Mouse (Mus musculus): Measurements from ENCODE around the gene Ankrd13d. TPM values are rescaled to one million over a fixed set of nuclear protein-coding genes. Genes with fewer than 3 reads are reported as not detected.
"Not testable (repeated sequence)": the region's sequence is repeated elsewhere in the genome, so short reads cannot be mapped to it uniquely, and the experiment has no call there.

The Ankrd13d gene
- polyA plus RNA-seq, 1 experiment = 1.7 TPM

GRCm38 (mm10) chr19:4254230-4254629, 28.7 kb downstream of the Ankrd13d start:
- Histone ChIP-seq H3K27me3 (ENCODE audit: control insufficient read depth, insufficient read depth, insufficient read length) (no peaks in the 10 kb centered on the region), H3K4me3 (no peak overlapping the region), H3K4me2 (ENCODE audit: low read depth) (no peak overlapping the region), H3ac (ENCODE audit: control insufficient read depth, insufficient read length) (no peak overlapping the region), H3K79me2 (ENCODE audit: control insufficient read depth, insufficient read depth) (no peaks in the 10 kb centered on the region), H3K36me3 (ENCODE audit: control insufficient read depth, insufficient read depth) (no peaks in the 10 kb centered on the region)
- TF ChIP-seq USF1 (IDR thresholded peaks at IDR 0.05; ENCODE audit: low read depth) = no peak
- TF ChIP-seq TCF12 (IDR thresholded peaks at IDR 0.05; ENCODE audit: insufficient read depth, poor library complexity, severe bottlenecking) = no peak
- no peak for TF ChIP-seq POLR2A (IDR thresholded peaks at IDR 0.05; ENCODE audit: insufficient read length, low read depth)
- TF ChIP-seq SRF (IDR thresholded peaks at IDR 0.05; ENCODE audit: control insufficient read depth, insufficient read length, low read depth) = no peak
- no peak for TF ChIP-seq REST (IDR thresholded peaks at IDR 0.05; ENCODE audit: insufficient read depth, insufficient read length)
- no peak for TF ChIP-seq TCF3 (IDR thresholded peaks at IDR 0.05; ENCODE audit: insufficient read length, low read depth)

GRCm38 (mm10) chr19:4248683-4249082, 34.3 kb downstream of the Ankrd13d start:
- not testable (repeated sequence) for H3ac ChIP-seq (ENCODE audit: control insufficient read depth, insufficient read length); H3K4me3 ChIP-seq; H3K4me2 ChIP-seq (ENCODE audit: low read depth); H3K36me3 ChIP-seq (ENCODE audit: control insufficient read depth, insufficient read depth); H3K27me3 ChIP-seq (ENCODE audit: control insufficient read depth, insufficient read depth, insufficient read length); H3K79me2 ChIP-seq (ENCODE audit: control insufficient read depth, insufficient read depth)

- Histone ChIP-seq H3K4me2 (ENCODE audit: low read depth) (no peak overlapping the region), H3K36me3 (ENCODE audit: control insufficient read depth, insufficient read depth) (no peaks in the 10 kb centered on the region), H3ac (ENCODE audit: control insufficient read depth, insufficient read length) (no peak overlapping the region), H3K4me3 (no peak overlapping the region), H3K27me3 (ENCODE audit: control insufficient read depth, insufficient read depth, insufficient read length) (no peaks in the 10 kb centered on the region), H3K79me2 (ENCODE audit: control insufficient read depth, insufficient read depth) (no peaks in the 10 kb centered on the region)
- TF ChIP-seq E2F4 (IDR thresholded peaks at IDR 0.05; ENCODE audit: insufficient read depth) (no peak), MYOD1 (IDR thresholded peaks at IDR 0.05; ENCODE audit: control insufficient read depth in 1 of 3, insufficient read length in 2 of 3, low read depth in 2 of 3) (no peak), MAX (IDR thresholded peaks at IDR 0.05; ENCODE audit: low read depth) (no peak), USF1 (IDR thresholded peaks at IDR 0.05; ENCODE audit: low read depth) (no peak), POLR2AphosphoS2 (IDR thresholded peaks at IDR 0.05; ENCODE audit: insufficient read length, low read depth) (no peak), TCF3 (IDR thresholded peaks at IDR 0.05; ENCODE audit: insufficient read length, low read depth) (no peak), SRF (IDR thresholded peaks at IDR 0.05; ENCODE audit: control insufficient read depth, insufficient read length, low read depth) (no peak), REST (IDR thresholded peaks at IDR 0.05; ENCODE audit: insufficient read depth, insufficient read length) (no peak), POLR2A (IDR thresholded peaks at IDR 0.05; ENCODE audit: insufficient read length, low read depth) (no peak), TCF12 (IDR thresholded peaks at IDR 0.05; ENCODE audit: insufficient read depth, poor library complexity, severe bottlenecking) (no peak), MYOG (IDR thresholded peaks at IDR 0.05; ENCODE audit: control insufficient read depth in 1 of 3, insufficient read depth in 1 of 3, insufficient read length in 2 of 3, low read depth in 2 of 3) (no peak)
Observed at GRCm38 (mm10) chr19:4247010-4247409, 35.9 kb downstream of the Ankrd13d start.

- H3ac ChIP-seq (ENCODE audit: control insufficient read depth, insufficient read length) = no peak overlapping the region
- H3K4me3 ChIP-seq = no peak overlapping the region
- TF ChIP-seq POLR2A (IDR thresholded peaks at IDR 0.05; ENCODE audit: insufficient read length, low read depth) = no peak
- no peak for TF ChIP-seq MYOG (IDR thresholded peaks at IDR 0.05; ENCODE audit: control insufficient read depth in 1 of 3, insufficient read depth in 1 of 3, insufficient read length in 2 of 3, low read depth in 2 of 3)
- no peak for TF ChIP-seq USF1 (IDR thresholded peaks at IDR 0.05; ENCODE audit: low read depth)
- no peak for TF ChIP-seq MAX (IDR thresholded peaks at IDR 0.05; ENCODE audit: low read depth)
- TF ChIP-seq SRF (IDR thresholded peaks at IDR 0.05; ENCODE audit: control insufficient read depth, insufficient read length, low read depth) = no peak
- no peak for TF ChIP-seq TCF12 (IDR thresholded peaks at IDR 0.05; ENCODE audit: insufficient read depth, poor library complexity, severe bottlenecking)
- no peak for TF ChIP-seq MYOD1 (IDR thresholded peaks at IDR 0.05; ENCODE audit: control insufficient read depth in 1 of 3, insufficient read length in 2 of 3, low read depth in 2 of 3)
- TF ChIP-seq POLR2AphosphoS2 (IDR thresholded peaks at IDR 0.05; ENCODE audit: insufficient read length, low read depth) = no peak
- TF ChIP-seq E2F4 (IDR thresholded peaks at IDR 0.05; ENCODE audit: insufficient read depth) = no peak
- TF ChIP-seq TCF3 (IDR thresholded peaks at IDR 0.05; ENCODE audit: insufficient read length, low read depth) = no peak
- no peak for TF ChIP-seq CEBPB (IDR thresholded peaks at IDR 0.05; ENCODE audit: insufficient read depth, poor library complexity, severe bottlenecking)
- no peak for TF ChIP-seq REST (IDR thresholded peaks at IDR 0.05; ENCODE audit: insufficient read depth, insufficient read length)
- H3K27me3 ChIP-seq (ENCODE audit: control insufficient read depth, insufficient read depth, insufficient read length) = no peaks in the 10 kb centered on the region
- H3K4me2 ChIP-seq (ENCODE audit: low read depth) = no peak overlapping the region
- H3K36me3 ChIP-seq (ENCODE audit: control insufficient read depth, insufficient read depth) = no peaks in the 10 kb centered on the region
- H3K79me2 ChIP-seq (ENCODE audit: control insufficient read depth, insufficient read depth) = no peaks in the 10 kb centered on the region
Observed at GRCm38 (mm10) chr19:4244775-4245174, 38.2 kb downstream of the Ankrd13d start.

- no peak overlapping the region for H3K4me3 ChIP-seq
- no peaks in the 10 kb centered on the region for H3K79me2 ChIP-seq (ENCODE audit: control insufficient read depth, insufficient read depth)
Observed at GRCm38 (mm10) chr19:4242416-4242815, 40.5 kb downstream of the Ankrd13d start.

More at GRCm38 (mm10) chr19:4242416-4242815, 40.5 kb downstream of the Ankrd13d start:
- TF ChIP-seq TCF12 (IDR thresholded peaks at IDR 0.05; ENCODE audit: insufficient read depth, poor library complexity, severe bottlenecking) (no peak), CEBPB (IDR thresholded peaks at IDR 0.05; ENCODE audit: insufficient read depth, poor library complexity, severe bottlenecking) (no peak), USF1 (IDR thresholded peaks at IDR 0.05; ENCODE audit: low read depth) (no peak)
- Histone ChIP-seq H3K27me3 (ENCODE audit: control insufficient read depth, insufficient read depth, insufficient read length) (no peaks in the 10 kb centered on the region), H3ac (ENCODE audit: control insufficient read depth, insufficient read length) (no peak overlapping the region), H3K4me2 (ENCODE audit: low read depth) (no peak overlapping the region), H3K36me3 (ENCODE audit: control insufficient read depth, insufficient read depth) (no peaks in the 10 kb centered on the region)

All from myocyte (in vitro differentiated cells).